Comparison of ENCODE assay signal across 13 mouse cellular contexts in genomic region chr5:27306497-27307152, GRCm38 (mm10).
DNase-seq lines count a peak whose midpoint lies in the region; ATAC-seq and TF ChIP-seq lines count a peak whose summit lies in the region.
"Had no signal": no experiment of that assay in that cellular context is flagged by ENCODE, and none has a peak within 500 bp of the region (broad histone marks: within the 10 kb centered on the region; RNA-seq: fewer than 3 reads in every experiment).

No protein-coding gene starts in this region.

- no peaks in the 10 kb centered on the region for H3K9me3 ChIP-seq in forebrain, embryonic 16.5 days (ENCODE audit: control insufficient read depth, low read length)
- H3K9me3 ChIP-seq in midbrain, embryonic 14.5 days (ENCODE audit: control insufficient read depth, low read length) = no peaks in the 10 kb centered on the region
- H3K9me3 ChIP-seq: heart, embryonic 13.5 days had no signal

- H3K9ac ChIP-seq in forebrain, embryonic 16.5 days (replicated peaks; ENCODE audit: low read depth, low read length) = no peak overlapping the region
- no peak overlapping the region for H3K9ac ChIP-seq in midbrain, embryonic 14.5 days (replicated peaks; ENCODE audit: low read length)
- H3K9ac ChIP-seq: heart, embryonic 13.5 days had no signal

- TF ChIP-seq CTCF in layer of hippocampus, adult 2 months (conservative IDR thresholded peaks at IDR 0.05) = no peak

- DNase-seq in layer of hippocampus, adult 11-12 months (ENCODE audit: low spot score) = peak; percentile 34
- no peak for DNase-seq in layer of hippocampus, postnatal 25 days (ENCODE audit: extremely low spot score in 1 of 2, low spot score in 1 of 2)
- peak in 1 of 2 experiments; percentile 33 for DNase-seq in layer of hippocampus, adult 2 months (ENCODE audit: low spot score in 2 of 2)
- peak; percentile 47 for DNase-seq in midbrain, embryonic 14.5 days
- no peak for DNase-seq in adrenal gland, postnatal 10 days
- DNase-seq in kidney, postnatal 14 days = no peak
- no peak for DNase-seq in left cerebral cortex, adult 11 months (ENCODE audit: low spot score)
- DNase-seq: thymus, adult 2 months had no signal

- no peak overlapping the region for H3K4me3 ChIP-seq in forebrain, embryonic 16.5 days (replicated peaks; ENCODE audit: low read length)
- H3K4me3 ChIP-seq in layer of hippocampus, adult 2 months = no peak overlapping the region
- H3K4me3 ChIP-seq in midbrain, embryonic 14.5 days (replicated peaks; ENCODE audit: low read depth, low read length) = no peak overlapping the region
- H3K4me3 ChIP-seq: heart, embryonic 13.5 days had no signal

- no peaks in the 10 kb centered on the region for H3K36me3 ChIP-seq in forebrain, embryonic 16.5 days (ENCODE audit: control insufficient read depth, insufficient read depth)
- no peaks in the 10 kb centered on the region for H3K36me3 ChIP-seq in midbrain, embryonic 14.5 days (ENCODE audit: control insufficient read depth, insufficient read depth, low read length)
- H3K36me3 ChIP-seq: heart, embryonic 13.5 days had no signal

- H3K4me1 ChIP-seq in forebrain, embryonic 16.5 days (replicated peaks; ENCODE audit: control insufficient read depth, insufficient read depth, low read length) = peaks cover 2% of the 10 kb centered on the region
- H3K4me1 ChIP-seq in midbrain, embryonic 14.5 days (ENCODE audit: control insufficient read depth, insufficient read depth, low read length) = no peaks in the 10 kb centered on the region
- H3K4me1 ChIP-seq: heart, embryonic 13.5 days had no signal

- peak; percentile 77 for ATAC-seq in forebrain, embryonic 16.5 days
- peak; percentile 75 for ATAC-seq in midbrain, embryonic 14.5 days (ENCODE audit: low FRiP score, low TSS enrichment)
- ATAC-seq: intestine, postnatal 0 days had no signal

- H3K27ac ChIP-seq in forebrain, embryonic 16.5 days (ENCODE audit: low read length) = no peak overlapping the region
- H3K27ac ChIP-seq in layer of hippocampus, adult 2 months = peak overlapping the region; percentile 75
- peak overlapping the region; percentile 13; the same call in 1 of the 2 replicates for H3K27ac ChIP-seq in midbrain, embryonic 14.5 days (replicated peaks; ENCODE audit: low read depth, low read length)
- H3K27ac ChIP-seq: heart, embryonic 13.5 days had no signal

- no peak overlapping the region for H3K4me2 ChIP-seq in forebrain, embryonic 16.5 days (ENCODE audit: low read length)
- H3K4me2 ChIP-seq in midbrain, embryonic 14.5 days (ENCODE audit: low read length) = no peak overlapping the region
- H3K4me2 ChIP-seq: heart, embryonic 13.5 days; liver, embryonic 11.5 days had no signal

- H3K27me3 ChIP-seq in forebrain, embryonic 16.5 days (replicated peaks; ENCODE audit: control insufficient read depth, insufficient read depth, low read length) = no peaks in the 10 kb centered on the region
- no peaks in the 10 kb centered on the region for H3K27me3 ChIP-seq in midbrain, embryonic 14.5 days (ENCODE audit: control insufficient read depth, insufficient read depth, low read length)
- H3K27me3 ChIP-seq: CH12.LX; heart, embryonic 13.5 days had no signal

- WGBS in forebrain, embryonic 16.5 days = 39% methylated on average over 4 of the region's 4 CpGs
- WGBS in midbrain, embryonic 14.5 days = 50% methylated on average over 4 of the region's 4 CpGs

Comparison
In these comparisons a context has a peak if more than half of its experiments do, and no peak if none do; other contexts are left out.
1. DNase-seq: peak in layer of hippocampus, adult 11-12 months (single experiment) and midbrain, embryonic 14.5 days (single experiment); none in layer of hippocampus, postnatal 25 days (0 of 2), adrenal gland, postnatal 10 days (single experiment), kidney, postnatal 14 days (single experiment) and left cerebral cortex, adult 11 months (single experiment).